Mouse (Mus musculus): ENCODE measurements around the gene Map7.
A peak's percentile ranks its signal among the peaks of the same experiment; 100 is the strongest.

The Map7 gene

GRCm38 (mm10) chr10:20152131-20152530, 3.9 kb downstream of the Map7 start:
- DNase-seq (ENCODE audit: low read depth, low spot score), result no peak

GRCm38 (mm10) chr10:20153507-20153906, 5.2 kb downstream of the Map7 start:
- DNase-seq (ENCODE audit: low read depth, low spot score), result peak; percentile 85

DNA sequence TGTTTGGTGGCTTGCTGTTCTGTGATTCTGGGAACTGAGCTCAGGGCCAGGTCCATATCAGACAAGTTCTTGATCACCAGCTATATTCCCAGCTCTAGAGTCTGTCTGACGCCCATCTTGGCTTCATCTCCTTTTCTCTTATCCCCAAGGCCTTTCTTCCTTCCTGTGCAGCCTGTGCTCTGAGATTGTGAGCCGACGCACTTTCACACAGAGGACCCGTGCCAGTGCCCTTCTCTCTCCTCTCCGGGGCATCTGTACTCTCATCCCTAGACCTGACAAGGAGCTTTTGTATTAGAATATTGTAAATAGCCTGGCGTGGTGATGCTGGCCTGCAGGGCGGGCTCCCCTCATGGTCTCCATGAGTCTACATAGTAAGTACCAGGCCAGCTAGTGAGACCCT, 7.1 kb downstream of the Map7 start:
- DNase-seq (ENCODE audit: low read depth, low spot score), result no peak

GRCm38 (mm10) chr10:20157021-20157726, 8.9 kb downstream of the Map7 start:
- DNase-seq (ENCODE audit: low read depth, low spot score), result no peak

DNA sequence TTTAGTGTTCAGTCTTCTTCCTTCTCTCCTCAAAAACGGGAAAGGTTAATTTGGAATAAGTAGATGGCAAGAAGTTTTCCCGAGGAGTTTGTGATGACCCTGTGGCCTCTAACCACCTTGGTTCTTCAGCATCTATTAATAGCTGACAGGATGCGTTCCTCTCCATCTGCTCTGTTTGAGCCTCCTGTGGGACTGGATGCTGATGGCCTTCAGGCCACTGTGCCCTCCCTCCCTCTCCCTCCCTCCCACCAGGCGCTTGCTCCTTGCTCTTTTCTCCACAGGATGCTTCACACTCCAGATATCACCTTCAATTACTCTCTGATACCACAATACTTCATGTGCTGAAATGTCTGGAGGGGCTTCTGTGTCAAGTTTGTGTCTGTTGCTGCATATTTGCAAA, 10.5 kb downstream of the Map7 start:
- DNase-seq (ENCODE audit: low read depth, low spot score), result no peak

DNA sequence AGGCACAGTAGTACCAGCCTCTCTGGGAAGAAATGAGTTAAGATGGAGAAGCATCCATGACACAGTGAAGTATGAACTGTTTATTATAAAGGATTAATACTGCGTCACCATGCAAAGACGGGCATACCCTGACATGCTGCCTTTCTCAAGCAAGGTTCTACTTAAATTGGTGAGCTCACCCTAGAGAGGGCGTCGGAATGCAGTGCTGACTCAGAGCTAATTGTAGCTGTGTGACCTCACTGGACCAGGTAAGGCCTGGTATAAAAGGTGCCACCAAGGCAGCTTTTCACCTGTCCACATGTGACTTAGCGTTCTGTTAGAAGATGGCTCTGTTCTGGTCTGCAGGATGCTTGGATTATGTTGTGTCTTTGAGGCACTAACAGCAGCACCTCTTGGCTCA, 11.0 kb downstream of the Map7 start:
- DNase-seq (ENCODE audit: low read depth, low spot score), result no peak

GRCm38 (mm10) chr10:20160914-20161313, 12.6 kb downstream of the Map7 start:
- DNase-seq (ENCODE audit: low read depth, low spot score), result peak; percentile 78

GRCm38 (mm10) chr10:20164810-20165209, 16.5 kb downstream of the Map7 start:
- DNase-seq (ENCODE audit: low read depth, low spot score), result no peak

DNA sequence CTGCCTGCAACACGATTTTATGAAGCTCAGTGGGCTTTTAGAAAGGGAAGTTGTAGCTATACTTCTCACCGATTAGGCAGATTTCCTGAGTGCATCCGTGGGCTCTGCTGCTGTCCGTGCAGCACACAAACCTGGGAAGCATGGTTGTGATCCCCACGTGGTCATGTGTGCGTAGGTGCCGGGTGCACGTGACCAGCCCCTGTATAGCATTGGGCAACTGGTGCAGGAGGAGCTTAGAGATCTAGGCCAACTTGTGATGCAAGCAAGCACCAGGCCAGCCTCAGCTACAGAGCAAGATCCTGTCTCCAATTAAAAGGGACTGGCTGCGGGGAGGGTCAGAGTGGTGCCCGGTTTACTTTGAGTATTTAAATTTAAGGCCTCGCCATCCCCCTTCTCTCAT, 18.5 kb downstream of the Map7 start:
- DNase-seq (ENCODE audit: low read depth, low spot score), result peak; percentile 81

- no peak for DNase-seq (ENCODE audit: low read depth, low spot score)
Observed at GRCm38 (mm10) chr10:20167467-20167866, 19.2 kb downstream of the Map7 start.

- no peak for DNase-seq (ENCODE audit: low read depth, low spot score)
Observed at GRCm38 (mm10) chr10:20169182-20169674, 21.0 kb downstream of the Map7 start.

GRCm38 (mm10) chr10:20169927-20170604, 21.8 kb downstream of the Map7 start:
- DNase-seq (ENCODE audit: low read depth, low spot score), result no peak

DNA sequence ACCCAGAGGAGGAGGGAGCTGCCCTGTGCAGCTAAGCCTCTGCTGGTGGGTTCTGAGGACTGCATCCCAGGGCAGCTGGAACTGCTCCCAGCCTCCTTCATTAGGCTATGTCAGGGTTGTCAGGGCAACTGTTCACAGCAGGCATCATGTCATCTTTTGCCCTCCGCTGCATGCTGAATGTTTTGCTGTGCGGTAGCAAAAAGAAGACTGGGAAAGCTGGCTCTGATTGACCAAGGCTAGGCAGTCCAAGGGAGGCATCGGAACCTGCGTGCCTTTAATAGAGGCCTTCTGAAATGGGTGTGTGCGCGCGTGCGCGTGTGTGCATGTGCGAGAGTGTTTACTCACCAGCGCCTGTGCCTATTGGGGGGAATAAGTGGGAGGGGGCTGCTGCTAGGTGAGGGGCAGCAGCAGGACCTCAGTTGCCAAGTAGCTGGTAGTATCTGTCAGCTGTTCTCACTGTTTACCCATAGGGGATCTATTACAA, 22.4 kb downstream of the Map7 start:
- DNase-seq (ENCODE audit: low read depth, low spot score), result peak; percentile 87

DNA sequence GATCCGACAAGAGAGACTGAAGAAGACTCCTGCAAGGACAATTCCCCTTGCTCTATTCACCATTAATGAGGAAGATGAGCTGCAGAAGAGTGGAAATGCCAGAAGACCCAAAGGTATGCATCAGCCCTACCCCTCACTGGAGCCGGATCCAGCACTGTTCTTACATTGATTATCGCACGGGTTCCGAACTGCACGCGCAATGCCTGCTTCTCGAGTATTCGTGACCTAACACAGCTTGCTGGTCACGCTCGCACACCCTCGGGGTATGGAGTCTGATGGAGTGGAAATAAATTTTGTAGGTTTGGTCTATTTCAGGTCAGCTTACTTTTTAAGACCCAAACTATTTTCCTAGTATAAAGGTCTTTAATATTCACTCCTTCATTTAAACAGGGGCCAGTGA, 22.9 kb downstream of the Map7 start:
- no peak for DNase-seq (ENCODE audit: low read depth, low spot score)

DNA sequence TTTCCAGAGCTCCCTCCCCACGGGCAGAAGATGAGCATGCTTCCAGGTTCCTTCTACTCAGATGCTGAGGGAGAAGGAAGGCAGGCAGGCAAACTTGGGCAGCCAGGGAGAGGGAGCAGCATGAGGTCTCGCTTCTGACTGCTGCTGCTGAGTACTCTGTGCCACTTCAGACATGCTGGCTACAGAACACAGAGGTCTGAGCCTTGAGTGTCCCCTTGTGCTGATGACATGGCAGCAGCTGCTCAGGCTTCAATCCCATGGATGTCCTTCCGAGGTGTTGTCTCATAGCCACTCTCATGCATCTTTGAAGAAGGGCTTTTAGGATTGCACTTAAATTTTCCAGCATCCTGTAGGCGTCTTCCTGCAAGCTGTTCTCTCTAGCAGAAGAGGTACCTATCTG, 23.5 kb downstream of the Map7 start:
- DNase-seq (ENCODE audit: low read depth, low spot score), result no peak

GRCm38 (mm10) chr10:20173733-20174132, 25.5 kb downstream of the Map7 start:
- no peak for DNase-seq (ENCODE audit: low read depth, low spot score)

DNA sequence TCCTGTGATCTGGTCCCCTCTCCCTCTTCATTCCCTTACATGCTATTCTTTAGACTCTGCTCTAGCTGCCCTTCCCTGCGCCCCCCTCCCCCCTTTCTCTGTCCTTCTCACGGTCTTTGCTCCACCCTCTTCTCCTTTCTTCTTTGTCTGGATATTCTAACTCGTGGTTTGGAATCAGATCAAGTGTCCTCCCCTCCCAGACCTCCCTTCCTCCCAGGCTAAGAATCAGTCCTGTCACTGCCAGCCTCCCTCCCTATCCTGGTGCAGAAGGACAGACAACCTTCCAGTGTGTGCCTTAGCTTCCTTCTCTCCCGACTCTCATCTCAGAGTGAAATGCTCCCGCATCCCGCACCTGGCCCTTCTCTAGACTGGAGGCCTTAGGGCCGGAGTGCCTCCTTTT, 27.8 kb downstream of the Map7 start:
- DNase-seq (ENCODE audit: low read depth, low spot score), result peak; percentile 69

DNA sequence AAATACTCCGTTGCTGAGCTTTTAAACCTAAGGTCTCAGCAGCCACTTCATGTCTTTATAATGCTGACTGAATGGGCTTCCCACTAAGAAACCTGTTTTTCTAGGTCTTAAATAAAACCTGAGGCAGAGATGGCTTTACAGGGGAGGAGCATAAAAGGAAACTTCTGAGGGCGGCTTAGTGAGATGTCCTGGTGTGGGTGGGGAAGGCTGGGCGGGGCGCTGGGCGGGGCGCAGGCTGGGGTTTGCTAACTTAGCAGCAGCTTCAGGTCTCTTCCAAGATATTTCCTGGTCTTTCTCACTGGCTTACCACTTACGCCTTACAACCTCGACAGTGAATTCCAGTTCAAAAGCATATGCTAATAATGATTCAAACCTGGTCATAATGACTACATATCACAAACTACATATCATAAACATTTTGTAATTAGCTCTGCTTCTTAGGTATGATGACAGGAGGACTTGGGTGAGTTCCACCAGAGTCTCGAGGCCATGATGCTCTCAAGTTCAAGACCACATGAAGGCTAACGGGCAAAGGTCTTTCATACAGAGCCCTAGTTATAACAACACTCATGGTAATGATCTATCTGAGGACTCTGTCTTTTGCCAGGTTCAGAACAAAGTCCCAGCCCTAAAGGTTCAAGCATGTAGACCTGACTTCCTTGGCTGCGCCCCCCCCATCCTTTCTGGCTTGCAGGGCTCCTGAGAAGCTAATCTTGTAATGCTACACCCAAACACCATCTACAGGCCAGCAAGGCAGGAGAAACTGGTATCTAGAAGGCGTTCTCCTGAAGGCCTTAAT, 30.7 kb downstream of the Map7 start:
- DNase-seq (ENCODE audit: low read depth, low spot score), result peak; percentile 74

DNA sequence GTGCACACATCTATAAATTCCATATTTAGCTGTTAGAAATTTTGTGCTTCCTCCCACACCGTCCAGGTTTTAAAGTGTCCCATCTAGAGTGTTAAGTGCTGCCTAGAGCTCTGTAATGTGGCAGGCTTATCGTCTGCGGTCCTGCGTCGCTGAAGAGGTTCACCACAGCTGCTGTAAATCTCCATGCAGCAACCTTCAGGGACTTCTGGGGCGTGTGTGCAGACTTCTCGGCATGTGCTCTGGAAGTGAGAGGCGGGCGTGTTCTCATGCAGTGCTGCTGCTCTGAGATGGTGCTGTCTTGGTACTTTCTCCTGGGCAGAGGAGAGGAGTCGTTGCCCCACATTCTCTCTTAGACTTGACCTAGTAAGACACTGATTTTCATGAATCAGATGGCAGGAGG, 32.9 kb downstream of the Map7 start:
- DNase-seq (ENCODE audit: low read depth, low spot score), result no peak

- no peak for DNase-seq (ENCODE audit: low read depth, low spot score)
Observed at GRCm38 (mm10) chr10:20181680-20182399, 33.6 kb downstream of the Map7 start.

DNA sequence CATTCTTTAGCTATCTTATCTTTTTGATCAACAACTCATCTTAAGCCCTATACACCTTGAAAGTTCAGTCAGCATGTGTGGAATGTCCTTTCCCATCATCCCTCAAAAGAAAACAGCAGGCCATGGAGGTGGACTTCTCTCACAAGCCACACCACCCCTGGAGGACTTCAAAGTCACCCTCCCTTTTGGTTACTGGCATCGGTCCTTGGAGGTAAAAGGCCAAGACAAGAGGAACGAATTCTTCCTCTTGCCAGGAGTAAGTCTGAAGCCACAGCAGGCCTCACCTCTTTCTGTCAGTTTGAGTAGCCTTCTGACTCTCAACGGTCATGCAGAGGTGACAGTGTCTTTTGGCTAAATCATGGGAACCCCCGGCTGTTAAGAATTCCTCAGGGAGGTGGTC, 36.1 kb downstream of the Map7 start:
- no peak for DNase-seq (ENCODE audit: low read depth, low spot score)

- DNase-seq (ENCODE audit: low read depth, low spot score), result no peak
Observed at GRCm38 (mm10) chr10:20185264-20185663, 37.0 kb downstream of the Map7 start.
